Mouse (Mus musculus) testis, adult 2 months (tissue): ENCODE data around the gene Gpr1.

Source experiments
- CTCF ChIP-seq: fragments of 200-500 bp; IDR thresholded peaks from 2 replicates; pipeline ENCODE4 v1.5.1; 2012; ENCODE audit warnings: low read depth, mild to moderate bottlenecking, inconsistent platforms, low read length, moderate library complexity; ENCODE audit not compliant: control insufficient read depth, insufficient read depth, insufficient replicate concordance
- POLR2A ChIP-seq: fragments of 200-500 bp; IDR thresholded peaks from 2 replicates; pipeline ENCODE4 v1.6.1; 2012; ENCODE audit warnings: low read depth, mild to moderate bottlenecking, inconsistent platforms, low read length, moderate library complexity; ENCODE audit not compliant: control insufficient read depth

DNA sequence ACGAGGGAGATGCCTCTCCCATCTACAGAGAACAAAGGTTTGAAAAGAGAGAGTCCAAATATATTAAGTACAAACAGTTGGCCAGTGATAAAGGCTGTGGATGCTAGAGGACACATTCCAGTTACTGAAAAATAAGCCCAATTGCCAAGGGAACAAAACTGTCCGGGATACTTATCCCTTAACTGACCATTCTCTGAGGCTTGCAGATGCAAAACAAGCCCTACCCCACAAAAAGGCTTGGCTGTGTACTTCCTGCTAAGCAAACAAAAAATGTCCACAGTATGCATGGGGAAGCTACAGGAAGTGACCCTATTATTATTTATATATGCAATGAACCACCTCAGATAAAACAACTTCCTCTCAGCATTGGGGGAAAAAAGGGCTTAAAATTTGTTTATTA is 76.4 kb downstream of the Gpr1 start:
- no peak for TF ChIP-seq POLR2A
- TF ChIP-seq CTCF, result no peak
